Mouse (Mus musculus) midbrain, embryonic 11.5 days (tissue): ENCODE measurements around the gene Rdh11. TPM values are rescaled to one million over a fixed set of nuclear protein-coding genes. Genes with fewer than 3 reads are reported as not detected.
"Not testable (repeated sequence)": the region's sequence is repeated elsewhere in the genome, so short reads cannot be mapped to it uniquely, and the experiment has no call there.

Experiments used
- ATAC-seq: fragments of 200-750 bp; cut with Nextera tagmentation; 2 replicates; pipeline ENCODE4 v1.8.0; 2017; ENCODE audit warnings: moderate TSS enrichment, moderate library complexity; ENCODE audit not compliant: low FRiP score
- DNase-seq: peaks from one replicate; pipeline ENCODE4 v3.0.0; 2015; ENCODE audit warnings: low spot score; ENCODE audit errors: missing footprints
- H3K27ac ChIP-seq: fragments of 300-500 bp; sonication (generic); 2 replicates; pipeline ENCODE4 v1.5.1; 2014; ENCODE audit warnings: low read depth, low read length
- H3K27me3 ChIP-seq: fragments of 300-500 bp; sonication (generic); 2 replicates; pipeline ENCODE4 v1.6.1; 2014; ENCODE audit warnings: mild to moderate bottlenecking, low read length, moderate library complexity, mixed read lengths; ENCODE audit not compliant: control insufficient read depth, insufficient read depth
- H3K36me3 ChIP-seq: fragments of 300-500 bp; sonication (generic); 2 replicates; pipeline ENCODE4 v1.6.1; 2014; ENCODE audit warnings: mild to moderate bottlenecking, low read length, moderate library complexity, mixed read lengths; ENCODE audit not compliant: control insufficient read depth, insufficient read depth
- H3K4me1 ChIP-seq: fragments of 300-500 bp; sonication (generic); 2 replicates; pipeline ENCODE4 v1.6.1; 2014; ENCODE audit warnings: low read length; ENCODE audit not compliant: control insufficient read depth, insufficient read depth
- H3K4me2 ChIP-seq: fragments of 300-500 bp; sonication (generic); 2 replicates; pipeline ENCODE4 v1.6.1; 2014; ENCODE audit warnings: mild to moderate bottlenecking, moderate library complexity
- H3K4me3 ChIP-seq: fragments of 300-500 bp; sonication (generic); 2 replicates; pipeline ENCODE4 v1.5.1; 2014; ENCODE audit warnings: low read depth, low read length
- H3K9ac ChIP-seq: fragments of 300-500 bp; sonication (generic); 2 replicates; pipeline ENCODE4 v1.6.1; 2014; ENCODE audit warnings: low read length
- H3K9me3 ChIP-seq: fragments of 300-500 bp; sonication (generic); 2 replicates; pipeline ENCODE4 v1.6.1; 2016; ENCODE audit warnings: low read length; ENCODE audit not compliant: control insufficient read depth
- WGBS: fragments of 180-500 bp; shearing (Covaris S2); extraction: QIAGEN DNeasy Blood & Tissue Kit; methylation state at CpG from one replicate; pipeline ENCODE4 v1.1.7; 2014; 5-methylcytosine and 5-hydroxymethylcytosine counted together
- polyA plus RNA-seq: library from polyadenylated mRNA; unstranded; fragments of >200 nt; fragmentation: Nextera tagmentation; extraction: Ambion mirVana; gene quantifications from 2 replicates; pipeline ENCODE4 v1.2.1, GENCODE M21; 2014

The Rdh11 gene
- polyA plus RNA-seq, 1 experiment from 2014 or later: 31.1 TPM

DNA sequence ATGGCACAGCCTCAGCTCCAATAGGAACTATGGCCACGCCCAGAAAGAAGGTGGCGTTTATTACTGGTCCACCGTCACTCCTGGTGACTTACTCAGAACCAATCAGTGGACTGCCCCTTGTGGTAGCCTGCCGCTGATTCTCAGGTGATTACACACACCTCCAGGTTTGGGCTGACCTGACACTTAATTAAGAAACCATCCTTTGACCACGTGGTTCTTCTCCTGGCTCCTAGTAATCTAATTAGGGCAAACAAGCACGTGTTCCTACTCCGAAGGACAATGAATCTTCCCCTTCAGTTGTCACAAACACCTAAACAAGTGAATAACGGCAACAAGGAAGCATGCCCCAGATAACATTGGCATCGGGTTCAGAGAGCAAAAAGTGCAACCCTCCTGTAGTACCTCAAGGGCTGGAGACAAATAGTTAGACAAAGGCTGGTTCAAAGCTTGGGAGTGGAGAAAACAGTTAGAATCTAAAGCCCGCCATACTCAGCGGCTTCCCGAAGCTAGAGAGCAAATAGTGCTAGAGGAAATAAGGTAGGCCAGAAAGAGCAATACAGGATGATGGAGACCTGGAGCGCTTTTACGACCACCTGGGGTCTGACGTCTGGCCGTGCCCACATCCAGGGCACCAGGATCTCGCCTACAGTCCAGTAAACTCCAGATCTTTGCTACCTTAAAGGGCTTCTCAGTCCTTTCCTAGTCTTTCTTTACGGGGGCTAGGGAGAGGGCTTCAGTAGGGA lies 991 bp downstream of the Rdh11 start:
- Histone ChIP-seq H3K36me3 (peaks cover 2% of the 10 kb centered on the region), H3K27me3 (no peaks in the 10 kb centered on the region), H3K4me2 (peak overlapping the region; percentile 65), H3K27ac (0 out of 2 replicates have a peak overlapping the region, but pooled peaks have one; percentile 14), H3K4me3 (peak overlapping the region; percentile 71), H3K9me3 (no peaks in the 10 kb centered on the region), H3K9ac (peak overlapping the region; percentile 67), H3K4me1 (peaks cover 8% of the 10 kb centered on the region)
- peak; percentile 87 for ATAC-seq
- WGBS: under 1% methylated on average over 18 of the region's 18 CpGs
- peak; percentile 95 for DNase-seq

DNA sequence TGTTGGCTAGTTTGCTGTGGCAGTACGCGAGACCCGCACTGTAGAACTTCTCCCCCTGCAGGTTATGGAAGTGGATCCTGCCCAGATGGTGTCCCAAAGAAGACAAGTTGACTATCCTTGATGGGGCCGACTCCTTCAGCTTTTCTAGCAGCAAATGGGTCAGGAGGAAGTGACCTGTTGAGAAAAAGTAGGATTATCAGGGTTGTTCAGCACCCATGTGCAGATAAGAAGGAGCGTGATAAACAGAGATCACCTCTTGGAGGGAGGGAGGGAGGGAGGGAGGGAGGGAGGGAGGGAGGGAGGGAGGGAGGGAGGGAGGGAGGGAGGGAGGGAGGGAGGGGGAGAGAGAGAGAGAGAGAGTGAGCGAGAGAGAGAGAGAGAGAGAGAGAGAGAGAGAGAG lies 6.9 kb downstream of the Rdh11 start:
- not testable (repeated sequence) for H3K9me3 ChIP-seq

DNA sequence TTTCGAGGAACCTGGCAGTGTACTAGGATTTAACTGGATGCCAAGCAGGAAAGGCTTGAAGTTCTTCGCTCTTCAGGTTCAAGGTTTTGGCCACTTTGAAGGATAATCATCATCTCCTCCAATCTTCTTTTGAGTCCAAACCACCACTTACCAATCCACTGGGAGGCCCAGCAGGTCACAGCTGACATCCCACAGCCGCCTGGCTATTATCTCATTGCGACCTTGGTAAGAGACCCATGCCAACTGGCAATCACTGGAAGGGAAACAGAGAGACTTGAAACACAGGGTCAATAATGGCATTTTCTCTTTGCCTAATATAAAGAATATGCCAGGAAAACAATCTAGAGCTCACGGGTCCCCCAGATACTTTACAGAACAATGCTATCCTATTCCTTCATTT lies 16.1 kb downstream of the Rdh11 start:
- no peak overlapping the region for H3K4me2 ChIP-seq
- ATAC-seq (no peak), DNase-seq (no peak)
- no peak overlapping the region for H3K9ac ChIP-seq
- H3K27me3 ChIP-seq: no peaks in the 10 kb centered on the region
- H3K36me3 ChIP-seq: peaks cover 6% of the 10 kb centered on the region; the same call in 1 of the 2 replicates
- 93% methylated on average over 5 of the region's 5 CpGs for WGBS
- H3K4me1 ChIP-seq: peaks cover 7% of the 10 kb centered on the region
- H3K9me3 ChIP-seq: no peaks in the 10 kb centered on the region
- no peak overlapping the region for H3K27ac ChIP-seq
- no peak overlapping the region for H3K4me3 ChIP-seq

More for the DNA sequence above, 6.9 kb downstream of the Rdh11 start:
- 86% methylated on average over 5 of the region's 6 CpGs for WGBS
- H3K36me3 ChIP-seq: peaks cover 24% of the 10 kb centered on the region
- H3K4me2 ChIP-seq, H3K4me3 ChIP-seq, H3K9ac ChIP-seq, H3K27ac ChIP-seq, H3K4me1 ChIP-seq, ATAC-seq, DNase-seq, H3K27me3 ChIP-seq: not testable (repeated sequence)

DNA sequence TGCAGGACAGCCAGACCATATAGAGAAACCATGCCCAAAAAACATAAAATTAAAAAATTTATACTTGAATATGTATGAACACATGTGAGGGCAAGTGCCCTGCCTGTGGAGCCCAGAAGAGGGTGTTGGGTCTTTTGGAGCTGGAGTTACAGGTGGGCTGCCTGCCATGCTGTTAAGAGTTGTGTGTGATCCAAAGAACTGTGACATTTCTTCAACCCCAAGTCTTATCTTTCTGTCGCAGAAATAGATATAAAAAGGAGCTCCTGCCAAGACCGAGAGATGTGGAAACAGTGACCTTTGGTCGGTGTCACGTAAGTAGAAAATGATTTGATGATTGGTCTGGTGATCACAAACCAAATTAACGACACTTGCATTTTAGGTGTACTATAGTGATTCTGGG lies 18.4 kb downstream of the Rdh11 start:
- DNase-seq: no peak
- no peak for ATAC-seq
- H3K27ac ChIP-seq: no peak overlapping the region
- no peaks in the 10 kb centered on the region for H3K9me3 ChIP-seq
- no peak overlapping the region for H3K9ac ChIP-seq
- no peak overlapping the region for H3K4me2 ChIP-seq
- WGBS: 87% methylated on average over 5 of the region's 5 CpGs
- peaks cover 6% of the 10 kb centered on the region; the same call in 1 of the 2 replicates for H3K36me3 ChIP-seq
- H3K27me3 ChIP-seq: no peaks in the 10 kb centered on the region
- peaks cover 7% of the 10 kb centered on the region for H3K4me1 ChIP-seq
- no peak overlapping the region for H3K4me3 ChIP-seq

DNA sequence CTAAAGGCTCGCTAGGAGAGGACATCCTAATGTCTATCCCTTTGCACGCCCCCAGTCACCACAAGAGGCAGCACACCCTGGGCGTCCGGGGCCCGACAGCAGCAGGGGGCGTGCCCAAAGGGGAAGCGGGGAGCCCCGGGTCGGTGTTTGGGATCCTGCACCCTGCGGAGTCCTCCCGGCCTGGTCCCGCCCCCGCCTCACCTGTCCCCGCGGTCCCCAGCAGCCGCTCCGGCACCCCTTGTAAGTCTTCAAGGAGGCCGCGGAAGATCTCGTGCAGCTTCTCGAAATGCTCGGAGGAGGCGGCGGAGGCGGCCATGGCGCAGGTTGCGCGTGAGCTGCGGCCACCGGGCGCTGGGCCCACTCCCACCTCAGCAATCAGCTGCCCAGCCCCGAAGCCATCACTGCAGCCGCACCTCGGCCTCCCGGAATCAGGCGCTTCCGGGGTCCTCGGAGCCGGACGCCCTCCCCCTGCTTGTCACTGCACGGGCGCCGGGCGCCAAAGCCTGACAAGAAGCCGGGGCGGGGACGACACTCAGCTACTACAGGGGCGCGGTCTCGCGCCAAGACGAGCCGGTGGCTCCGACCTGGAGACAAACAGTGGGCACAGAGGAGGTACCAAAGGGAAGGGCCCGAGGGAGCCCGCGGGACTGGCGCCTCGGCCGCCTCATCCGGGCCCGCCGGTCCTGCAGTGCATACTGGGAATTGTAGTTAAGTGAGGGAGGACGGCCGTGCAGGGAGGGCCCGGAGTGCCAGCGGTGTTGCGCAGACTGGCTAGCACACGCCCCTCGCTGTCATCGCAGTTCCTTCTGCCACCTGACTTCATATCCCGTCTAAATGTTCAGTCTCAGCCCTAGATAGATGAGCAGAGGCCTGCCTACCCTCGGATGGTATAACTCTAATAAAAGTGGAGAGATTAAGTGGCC lies 19.8 kb downstream of the Rdh11 start, which contains the start of gene Vti1b:
TSS of gene Vti1b (minus strand) at position 649 of the 923 bp plus-strand sequence.
- Histone ChIP-seq H3K4me3 (peak within 1 kb of the TSS; percentile 67), H3K4me2 (peak within 1 kb of the TSS; percentile 54), H3K4me1 (peaks cover 7% of the 10 kb centered on the region), H3K27me3 (no peaks in the 10 kb centered on the region), H3K9me3 (no peaks in the 10 kb centered on the region), H3K27ac (peak within 1 kb of the TSS; percentile 75), H3K36me3 (peaks cover 6% of the 10 kb centered on the region; the same call in 1 of the 2 replicates), H3K9ac (peak within 1 kb of the TSS; percentile 89)
- DNase-seq (peak; percentile 98), ATAC-seq (peak; percentile 98)
- WGBS: under 1% methylated on average over 72 of the region's 73 CpGs

DNA sequence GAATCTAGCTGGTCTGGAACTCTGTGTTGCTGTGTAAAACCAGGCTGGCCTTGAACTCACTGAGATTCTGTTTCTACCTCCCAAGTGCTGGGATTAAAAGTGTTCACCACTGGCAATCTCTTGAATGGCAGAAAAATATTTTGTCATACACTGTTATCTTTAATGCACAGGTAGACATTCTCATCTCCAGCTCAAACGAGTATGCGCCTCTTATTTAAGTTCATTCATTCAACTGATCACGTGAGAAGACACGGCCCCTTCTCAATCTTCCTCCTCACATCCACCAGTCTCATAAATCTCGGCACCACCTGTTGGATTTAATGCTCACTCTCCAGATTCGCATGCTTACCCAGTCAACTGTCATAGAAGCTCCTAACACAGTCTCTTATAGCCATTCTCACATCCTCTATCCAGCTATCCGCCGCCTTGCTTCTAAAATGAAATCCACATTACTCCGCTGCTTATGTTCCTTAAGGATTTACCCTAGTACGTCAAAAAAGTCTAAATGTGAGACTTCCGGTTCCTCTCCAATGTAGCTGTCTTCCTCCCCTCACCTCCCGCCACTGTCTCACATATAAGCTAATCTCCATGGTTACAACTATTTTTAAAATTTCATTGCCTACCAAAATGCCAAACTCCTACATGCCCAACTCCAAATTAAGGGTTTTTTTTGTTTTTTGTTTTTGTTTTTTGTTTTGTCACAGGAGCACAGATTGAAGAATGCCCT lies 20.7 kb downstream of the Rdh11 start:
- DNase-seq (peak; percentile 83), ATAC-seq (no peak)
- H3K36me3 ChIP-seq: peaks cover 4% of the 10 kb centered on the region; the same call in 1 of the 2 replicates
- no peaks in the 10 kb centered on the region for H3K27me3 ChIP-seq
- peak overlapping the region; percentile 54 for H3K4me2 ChIP-seq
- no peaks in the 10 kb centered on the region for H3K9me3 ChIP-seq
- H3K9ac ChIP-seq: peak overlapping the region; percentile 89
- peak overlapping the region; percentile 67 for H3K4me3 ChIP-seq
- 43% methylated on average over 12 of the region's 12 CpGs for WGBS
- H3K27ac ChIP-seq: no peak overlapping the region
- H3K4me1 ChIP-seq: peaks cover 7% of the 10 kb centered on the region

DNA sequence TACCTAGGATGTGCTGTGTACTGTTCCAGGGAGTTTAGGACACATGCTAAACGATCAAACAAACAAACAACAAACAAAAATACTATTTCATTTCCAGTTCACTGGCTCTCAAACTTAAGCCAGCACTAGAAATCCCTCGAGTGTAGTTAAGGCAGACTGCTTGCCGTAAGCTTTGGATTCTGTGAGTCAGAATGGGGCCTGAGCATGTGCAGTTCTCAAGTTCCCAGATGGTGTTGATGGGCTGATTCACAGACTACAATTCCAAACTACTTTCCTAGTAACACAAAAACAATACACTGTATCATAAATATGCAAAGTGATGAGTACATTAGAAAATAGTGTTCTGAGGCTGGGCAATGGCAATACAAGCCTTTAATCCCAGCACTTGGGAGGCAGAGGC lies 21.7 kb downstream of the Rdh11 start:
- H3K36me3 ChIP-seq: no peaks in the 10 kb centered on the region
- ATAC-seq (no peak), DNase-seq (no peak)
- H3K9ac ChIP-seq: no peak overlapping the region
- H3K27ac ChIP-seq: no peak overlapping the region
- no peaks in the 10 kb centered on the region for H3K27me3 ChIP-seq
- WGBS: 80% methylated on average over 3 of the region's 3 CpGs
- no peak overlapping the region for H3K4me2 ChIP-seq
- no peak overlapping the region for H3K4me3 ChIP-seq
- no peaks in the 10 kb centered on the region for H3K9me3 ChIP-seq
- peaks cover 7% of the 10 kb centered on the region for H3K4me1 ChIP-seq

DNA sequence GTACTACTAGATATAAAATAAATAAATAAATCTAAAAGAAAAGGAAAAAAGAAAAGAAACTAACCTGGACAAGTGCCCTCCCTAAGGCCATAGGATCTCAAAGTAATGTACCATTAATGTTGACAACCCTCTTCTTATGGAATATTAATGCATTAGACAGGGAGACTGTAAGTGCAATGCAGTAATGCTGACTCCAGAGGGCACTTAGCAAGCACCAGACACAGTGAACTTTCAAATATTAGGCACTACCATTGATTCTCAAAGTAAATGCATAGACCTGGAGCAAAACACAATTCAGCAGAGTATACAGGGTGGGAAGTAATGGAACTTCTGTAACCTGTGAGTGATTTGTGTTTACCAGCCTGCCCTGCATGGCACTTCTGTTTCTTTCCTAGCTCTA lies 22.9 kb downstream of the Rdh11 start:
- ATAC-seq: no peak
- no peak for DNase-seq
- H3K4me1 ChIP-seq: peaks cover 7% of the 10 kb centered on the region
- H3K36me3 ChIP-seq: no peaks in the 10 kb centered on the region
- no peaks in the 10 kb centered on the region for H3K9me3 ChIP-seq
- no peak overlapping the region for H3K27ac ChIP-seq
- no peak overlapping the region for H3K9ac ChIP-seq
- H3K4me2 ChIP-seq: no peak overlapping the region
- H3K27me3 ChIP-seq: no peaks in the 10 kb centered on the region
- H3K4me3 ChIP-seq: no peak overlapping the region
